Mouse (Mus musculus): ENCODE measurements at regions not wholly inside any gene's neighbourhood (a gene's known extent, or its start where the extent isn't known, plus 50 kb on each side); places are given as distances from the start of the nearest gene placed in this dataset.

DNA sequence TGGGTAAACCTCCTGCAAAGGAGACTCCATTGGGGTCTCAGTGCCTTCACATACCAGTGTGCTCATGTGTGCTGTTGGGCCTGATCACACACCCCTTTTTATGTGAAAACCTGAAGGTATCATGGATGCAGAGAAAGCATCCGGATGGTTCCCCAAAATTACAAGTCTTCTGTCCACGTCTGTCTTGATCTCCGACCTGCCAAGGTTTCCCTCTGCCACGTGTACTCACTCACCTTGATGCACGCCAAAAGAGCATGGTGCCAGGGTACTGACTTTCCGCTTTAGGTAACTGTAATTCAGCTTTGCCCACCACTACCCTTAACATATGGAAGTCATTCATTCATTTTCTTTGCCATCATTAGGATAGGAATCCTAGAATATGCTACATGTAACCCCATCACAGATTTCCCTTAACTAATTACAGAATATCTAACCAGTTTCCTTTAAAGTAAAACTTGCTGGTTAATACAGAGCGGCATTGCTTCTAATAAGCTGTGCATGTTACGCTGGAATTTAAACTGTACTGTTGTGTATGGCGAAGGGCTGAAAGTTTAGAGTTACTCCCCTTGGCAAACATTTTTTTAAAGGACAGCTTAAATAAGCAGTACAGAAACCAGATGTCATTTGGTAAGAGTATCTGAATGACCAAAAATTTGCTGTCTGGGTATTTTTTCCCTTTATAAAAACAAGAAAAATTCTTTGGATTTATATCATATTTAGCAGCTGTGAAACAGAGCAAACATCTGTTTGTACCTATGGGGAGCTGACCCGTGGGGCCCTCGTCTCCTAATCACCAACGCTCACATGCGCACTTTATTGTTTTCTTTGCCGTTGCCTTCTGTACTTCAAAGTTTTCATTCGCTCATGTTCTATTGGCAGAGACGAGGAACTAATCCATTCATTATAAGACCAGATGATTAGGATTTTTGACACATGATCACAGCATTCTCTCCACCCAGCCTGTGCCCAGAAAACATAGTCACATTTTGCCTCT, 131.4 kb upstream of the Gm15217 start:
- ATAC-seq (ENCODE audit: low FRiP score, low read depth) = no peak
- Histone ChIP-seq H3K36me3 (no peaks in the 10 kb centered on the region), H3K27me3 (no peaks in the 10 kb centered on the region), H3K27ac (replicated peaks) (no peak overlapping the region), H3K4me2 (replicated peaks) (no peak overlapping the region), H3K4me1 (no peaks in the 10 kb centered on the region), H3K9ac (replicated peaks) (no peak overlapping the region), H3K9me3 (no peaks in the 10 kb centered on the region), H3K4me3 (no peak overlapping the region)
- 71% methylated on average over 16 of the region's 16 CpGs for WGBS

DNA sequence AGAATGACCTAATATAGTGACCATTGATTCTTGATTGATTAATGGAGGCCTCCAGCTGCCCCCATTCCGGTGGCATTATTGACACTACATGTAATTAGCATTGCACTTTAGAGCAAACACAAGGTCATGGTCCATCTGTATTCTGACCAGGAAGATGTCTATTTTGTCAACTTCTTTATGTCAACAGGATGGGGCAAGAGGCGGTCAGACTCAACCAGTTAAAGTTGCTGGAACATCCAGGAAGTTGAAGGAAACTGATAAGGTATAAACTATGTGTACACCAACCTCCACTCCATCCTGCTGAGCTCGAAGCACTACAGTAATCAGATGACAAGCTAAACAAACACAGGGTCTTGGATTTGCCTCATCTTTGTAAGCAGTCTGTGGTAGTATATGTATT, 130.1 kb upstream of the Gm15217 start:
- Histone ChIP-seq H3K4me2 (replicated peaks) (no peak overlapping the region), H3K27ac (replicated peaks) (no peak overlapping the region), H3K4me1 (no peaks in the 10 kb centered on the region), H3K27me3 (no peaks in the 10 kb centered on the region), H3K4me3 (no peak overlapping the region), H3K9me3 (no peaks in the 10 kb centered on the region), H3K36me3 (no peaks in the 10 kb centered on the region), H3K9ac (replicated peaks) (no peak overlapping the region)
- WGBS = 77% methylated on average over 3 of the region's 3 CpGs
- ATAC-seq (ENCODE audit: low FRiP score, low read depth) = no peak

DNA sequence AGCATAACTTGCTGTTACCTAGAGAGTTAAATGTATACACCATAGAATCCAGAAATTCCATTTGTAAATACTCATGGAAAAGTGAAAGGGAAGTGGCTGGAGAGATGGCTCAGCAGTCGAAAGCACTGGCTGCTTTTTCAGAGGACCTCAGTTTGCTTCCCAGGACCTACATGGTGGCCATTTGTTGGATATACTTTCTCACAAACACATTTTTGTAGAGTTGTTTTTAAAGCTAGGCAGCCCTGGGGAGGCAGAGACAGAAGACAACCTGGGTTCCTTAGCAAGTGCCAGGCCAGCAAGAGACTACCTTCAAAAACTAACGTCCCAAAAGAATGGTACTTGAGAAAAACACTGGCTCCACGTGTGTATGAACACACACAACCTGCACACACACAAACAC, 124.0 kb upstream of the Gm15217 start:
- H3K27ac ChIP-seq (replicated peaks) = no peak overlapping the region
- H3K4me1 ChIP-seq = no peaks in the 10 kb centered on the region
- no peaks in the 10 kb centered on the region for H3K36me3 ChIP-seq
- H3K4me2 ChIP-seq (replicated peaks) = no peak overlapping the region
- no peak overlapping the region for H3K4me3 ChIP-seq
- no peak overlapping the region for H3K9ac ChIP-seq (replicated peaks)
- no peak for ATAC-seq (ENCODE audit: low FRiP score, low read depth)
- no peaks in the 10 kb centered on the region for H3K27me3 ChIP-seq
- H3K9me3 ChIP-seq = no peaks in the 10 kb centered on the region
- WGBS = 76% methylated on average over 3 of the region's 3 CpGs

DNA sequence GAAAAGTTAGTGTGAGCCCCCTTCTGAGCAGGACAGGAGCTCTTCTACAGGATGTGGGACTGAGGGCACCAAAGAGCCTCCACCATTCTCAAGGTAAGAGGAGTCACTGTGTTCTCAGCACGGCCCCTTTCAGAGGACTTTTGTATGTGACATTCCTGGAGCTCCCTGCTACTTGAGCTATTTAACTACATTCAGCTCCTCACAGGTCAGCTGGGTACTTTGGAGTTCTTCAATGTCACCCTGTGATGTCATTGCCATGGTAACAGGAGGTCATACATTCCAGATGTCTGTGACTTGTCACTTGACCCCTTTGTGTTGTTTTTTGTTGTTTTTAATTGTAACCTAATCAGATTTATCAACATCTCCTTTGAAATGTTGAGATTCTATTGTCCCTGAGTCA, 122.9 kb upstream of the Gm15217 start:
- Histone ChIP-seq H3K9me3 (no peaks in the 10 kb centered on the region), H3K36me3 (no peaks in the 10 kb centered on the region), H3K27me3 (no peaks in the 10 kb centered on the region), H3K4me1 (no peaks in the 10 kb centered on the region), H3K9ac (replicated peaks) (no peak overlapping the region), H3K4me3 (no peak overlapping the region), H3K27ac (replicated peaks) (no peak overlapping the region), H3K4me2 (replicated peaks) (no peak overlapping the region)
- 4% methylated on average over 1 of the region's 1 CpGs for WGBS
- no peak for ATAC-seq (ENCODE audit: low FRiP score, low read depth)

DNA sequence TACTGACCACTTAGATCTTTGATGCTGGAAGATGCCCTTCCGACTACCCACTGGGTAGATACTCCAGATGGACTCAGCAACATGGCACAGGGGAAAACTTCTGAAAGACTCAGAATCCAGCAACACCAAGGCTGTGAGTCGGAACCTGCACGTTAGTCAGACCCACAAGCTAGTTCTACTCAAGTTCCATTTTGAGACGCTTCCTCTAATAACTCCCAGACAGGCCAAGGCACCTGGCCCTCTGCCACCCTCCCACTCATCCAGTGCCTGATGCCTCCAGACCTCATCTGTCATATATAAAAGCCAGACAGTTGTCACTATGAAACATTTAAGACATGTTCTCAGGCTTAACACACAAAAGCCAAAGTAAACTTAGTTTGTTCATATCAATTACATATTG, 121.9 kb upstream of the Gm15217 start:
- no peak for ATAC-seq (ENCODE audit: low FRiP score, low read depth)
- Histone ChIP-seq H3K36me3 (no peaks in the 10 kb centered on the region), H3K9me3 (no peaks in the 10 kb centered on the region), H3K9ac (replicated peaks) (no peak overlapping the region), H3K4me3 (no peak overlapping the region), H3K27ac (replicated peaks) (no peak overlapping the region), H3K4me2 (replicated peaks) (no peak overlapping the region), H3K4me1 (no peaks in the 10 kb centered on the region), H3K27me3 (no peaks in the 10 kb centered on the region)
- 89% methylated on average over 4 of the region's 4 CpGs for WGBS

DNA sequence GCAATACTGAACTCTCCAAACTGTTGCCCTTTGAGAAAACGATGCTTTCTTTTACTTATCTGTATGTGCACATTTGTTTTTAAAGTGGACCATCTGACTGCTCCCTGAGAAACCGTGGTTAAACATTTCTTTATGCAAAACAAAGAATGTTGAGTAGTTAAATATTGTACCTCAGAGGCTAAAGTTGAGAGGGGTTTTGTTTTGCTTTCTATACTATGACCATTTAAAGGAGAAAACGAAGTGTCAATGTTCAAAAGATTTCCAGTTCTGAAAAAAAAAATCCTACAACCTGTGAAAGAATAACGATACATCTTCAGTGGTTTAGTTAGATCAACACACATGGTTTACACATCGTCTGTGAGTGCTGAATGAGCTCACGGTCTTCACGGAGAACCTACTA, 120.7 kb upstream of the Gm15217 start:
- Histone ChIP-seq H3K9ac (replicated peaks) (no peak overlapping the region), H3K4me1 (no peaks in the 10 kb centered on the region), H3K9me3 (no peaks in the 10 kb centered on the region), H3K4me2 (replicated peaks) (no peak overlapping the region), H3K27me3 (no peaks in the 10 kb centered on the region), H3K36me3 (no peaks in the 10 kb centered on the region), H3K4me3 (no peak overlapping the region), H3K27ac (replicated peaks) (no peak overlapping the region)
- ATAC-seq (ENCODE audit: low FRiP score, low read depth) = no peak
- WGBS = 82% methylated on average over 7 of the region's 7 CpGs

DNA sequence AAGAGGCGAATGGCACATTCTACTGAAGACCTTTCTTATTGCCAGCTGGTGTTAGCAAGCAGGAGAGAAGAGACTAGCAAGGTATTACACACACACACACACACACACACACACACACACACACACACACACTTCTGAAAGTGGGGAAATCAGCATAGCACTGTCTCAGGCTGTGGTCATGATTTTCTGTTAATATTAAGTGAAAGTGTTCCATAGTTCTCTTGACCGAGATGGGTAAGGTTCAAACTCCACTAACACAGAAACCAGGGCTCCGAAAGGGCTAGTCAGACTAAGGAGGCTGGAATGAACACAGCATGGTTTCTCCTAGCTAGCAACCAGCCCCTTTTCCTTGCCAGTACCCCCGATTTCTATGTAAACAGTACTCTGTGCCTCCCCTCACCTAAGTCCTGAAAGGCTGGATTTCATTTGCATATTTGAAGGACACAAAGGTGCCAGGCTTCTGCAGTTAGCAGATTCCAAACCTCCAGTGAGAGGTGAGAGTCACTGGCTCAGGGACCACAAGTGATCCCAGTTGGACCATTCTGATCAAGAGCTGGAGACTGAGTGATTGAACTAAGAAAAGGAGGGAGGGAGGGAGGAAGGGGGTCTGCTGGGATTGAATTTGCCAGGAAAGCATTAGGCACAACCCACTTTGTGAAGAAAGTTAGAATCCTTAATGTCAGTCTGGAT, 118.8 kb upstream of the Gm15217 start:
- no peak overlapping the region for H3K9ac ChIP-seq (replicated peaks)
- no peak overlapping the region for H3K4me3 ChIP-seq
- H3K27ac ChIP-seq (replicated peaks) = no peak overlapping the region
- no peaks in the 10 kb centered on the region for H3K36me3 ChIP-seq
- H3K4me2 ChIP-seq (replicated peaks) = no peak overlapping the region
- H3K27me3 ChIP-seq = no peaks in the 10 kb centered on the region
- 73% methylated on average over 4 of the region's 4 CpGs for WGBS
- no peaks in the 10 kb centered on the region for H3K4me1 ChIP-seq
- ATAC-seq (ENCODE audit: low FRiP score, low read depth) = no peak
- no peaks in the 10 kb centered on the region for H3K9me3 ChIP-seq

DNA sequence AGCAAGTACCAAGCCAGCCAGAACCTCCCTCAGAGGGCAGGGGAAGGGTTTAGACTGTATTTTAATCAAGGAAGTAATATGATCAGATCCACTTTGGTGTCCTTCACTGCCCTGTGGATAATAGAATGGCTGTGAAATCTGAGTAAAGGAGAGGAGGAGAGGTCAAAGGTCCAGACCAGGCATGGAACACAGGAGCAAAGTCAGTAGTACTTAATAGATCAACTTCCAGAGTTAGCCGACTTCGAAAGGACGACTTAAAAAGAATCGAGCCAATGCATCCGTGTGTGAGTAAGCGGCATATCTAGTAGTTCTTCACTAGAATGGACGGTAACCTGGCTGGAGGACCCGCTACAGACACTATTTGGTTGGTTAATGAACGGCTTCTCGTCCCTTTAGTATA, 103.8 kb upstream of the Gm15217 start:
- Histone ChIP-seq H3K27me3 (no peaks in the 10 kb centered on the region), H3K4me1 (no peaks in the 10 kb centered on the region), H3K36me3 (no peaks in the 10 kb centered on the region), H3K27ac (replicated peaks) (no peak overlapping the region), H3K9me3 (no peaks in the 10 kb centered on the region), H3K4me2 (replicated peaks) (no peak overlapping the region), H3K4me3 (no peak overlapping the region), H3K9ac (replicated peaks) (no peak overlapping the region)
- no peak for ATAC-seq (ENCODE audit: low FRiP score, low read depth)
- 93% methylated on average over 10 of the region's 10 CpGs for WGBS

DNA sequence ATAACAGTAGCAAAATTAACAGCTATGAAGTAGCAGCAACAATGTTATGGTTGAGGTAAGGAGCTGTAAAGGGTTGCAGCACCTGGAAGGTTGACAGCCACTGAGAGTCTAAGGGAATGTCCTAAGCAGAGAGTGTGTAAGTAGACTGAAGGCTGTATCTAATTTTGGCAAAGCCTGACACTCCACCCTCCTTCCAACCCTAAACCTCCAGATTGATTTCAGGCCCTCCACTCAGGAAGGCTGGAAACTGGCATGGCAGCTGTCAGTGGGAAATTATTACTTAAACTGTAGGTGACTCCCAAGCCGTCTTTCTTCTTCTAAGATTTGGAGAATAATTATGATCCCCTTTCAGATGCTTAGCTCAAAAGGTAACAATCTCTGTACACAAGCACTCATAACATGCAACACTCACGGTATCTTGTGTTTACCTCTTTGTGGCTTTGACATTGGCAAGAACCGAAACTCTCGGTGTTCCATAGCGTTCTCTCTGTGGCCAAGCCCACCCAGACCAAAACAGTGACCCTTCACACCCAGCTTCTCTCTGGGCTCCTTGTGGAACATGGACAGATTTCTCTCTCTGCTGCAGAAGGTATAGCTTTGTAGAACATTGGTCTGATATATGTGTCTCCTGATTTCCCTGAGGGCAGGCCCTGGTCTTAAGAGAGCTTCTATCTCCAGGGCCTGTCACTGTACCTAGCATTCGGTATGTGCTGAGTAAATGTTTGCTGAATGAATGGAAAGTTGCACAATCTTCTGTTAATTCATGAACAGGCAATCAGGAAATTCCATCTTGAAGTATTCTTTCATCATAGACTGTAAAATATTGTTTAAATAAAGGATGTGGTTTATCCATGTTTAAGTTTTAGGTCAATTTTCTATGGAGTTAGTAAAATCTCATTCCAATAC, 102.0 kb upstream of the Gm15217 start:
- Histone ChIP-seq H3K4me1 (no peaks in the 10 kb centered on the region), H3K9me3 (no peaks in the 10 kb centered on the region), H3K4me3 (no peak overlapping the region), H3K36me3 (no peaks in the 10 kb centered on the region), H3K27me3 (no peaks in the 10 kb centered on the region), H3K9ac (replicated peaks) (no peak overlapping the region), H3K27ac (replicated peaks) (no peak overlapping the region), H3K4me2 (replicated peaks) (no peak overlapping the region)
- WGBS = 96% methylated on average over 6 of the region's 6 CpGs
- no peak for ATAC-seq (ENCODE audit: low FRiP score, low read depth)

DNA sequence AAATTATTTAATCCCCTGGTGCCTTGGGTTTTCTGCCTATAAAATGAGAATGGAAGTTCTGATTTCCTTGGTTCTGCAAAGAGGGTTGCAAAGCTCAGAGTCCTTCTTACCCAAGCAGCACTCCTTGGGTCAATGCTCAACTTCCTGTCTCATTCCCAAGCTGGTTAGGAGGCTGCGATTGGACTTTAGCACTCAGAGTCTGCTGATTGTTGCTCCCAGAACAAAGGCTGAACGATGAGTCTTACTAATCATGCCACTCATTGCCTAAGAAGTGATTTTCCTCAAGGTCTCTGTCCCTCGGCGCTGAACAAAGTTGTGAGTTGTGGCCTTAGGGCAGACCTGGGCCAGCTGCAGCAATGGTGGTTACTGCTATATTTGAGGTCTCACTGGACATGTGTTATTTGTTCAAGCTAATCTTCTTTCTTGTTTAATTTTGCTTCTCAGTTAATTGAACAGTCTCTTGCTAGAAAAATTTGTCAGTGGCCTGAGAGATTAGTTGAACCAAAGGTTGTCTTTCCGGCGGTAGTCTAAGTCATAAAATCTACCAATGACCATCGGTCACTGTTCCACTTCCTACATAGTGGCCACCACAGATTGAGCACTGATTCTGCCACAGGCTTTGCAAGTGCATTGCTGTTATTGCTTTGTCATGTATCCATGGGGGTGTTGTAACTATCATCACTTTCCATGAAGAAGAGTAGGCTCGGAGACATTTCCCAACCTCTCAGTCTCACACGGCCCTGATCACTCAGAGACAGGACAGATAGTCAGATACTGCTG, 101.2 kb upstream of the Gm15217 start:
- Histone ChIP-seq H3K27me3 (no peaks in the 10 kb centered on the region), H3K4me1 (no peaks in the 10 kb centered on the region), H3K36me3 (no peaks in the 10 kb centered on the region), H3K9me3 (no peaks in the 10 kb centered on the region), H3K9ac (replicated peaks) (no peak overlapping the region), H3K27ac (replicated peaks) (no peak overlapping the region), H3K4me3 (no peak overlapping the region), H3K4me2 (replicated peaks) (no peak overlapping the region)
- no peak for ATAC-seq (ENCODE audit: low FRiP score, low read depth)
- 88% methylated on average over 9 of the region's 9 CpGs for WGBS

DNA sequence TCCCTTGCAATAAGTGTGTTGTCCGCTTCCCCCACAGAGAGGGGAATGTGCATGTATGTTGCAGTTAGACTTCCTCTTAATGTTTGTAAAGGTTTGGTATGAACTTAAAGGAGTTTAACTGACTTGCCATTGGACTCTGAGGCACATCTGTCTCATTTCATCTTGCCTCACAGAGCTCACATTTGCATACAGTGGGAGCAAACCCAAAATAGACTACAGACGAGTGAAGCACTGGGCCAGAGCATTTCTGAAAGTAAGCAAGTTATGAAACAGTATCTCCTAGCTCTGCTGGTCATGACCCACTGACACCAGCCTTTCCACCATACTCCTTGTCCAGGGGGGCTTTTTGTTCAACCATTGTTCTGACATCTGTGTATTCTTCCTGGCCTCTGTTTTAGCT, 86.8 kb upstream of the Gm15217 start:
- Histone ChIP-seq H3K27me3 (no peaks in the 10 kb centered on the region), H3K4me2 (replicated peaks) (no peak overlapping the region), H3K4me1 (no peaks in the 10 kb centered on the region), H3K9ac (replicated peaks) (no peak overlapping the region), H3K27ac (replicated peaks) (no peak overlapping the region), H3K36me3 (no peaks in the 10 kb centered on the region), H3K9me3 (peaks cover 2% of the 10 kb centered on the region; the same call in 1 of the 2 replicates), H3K4me3 (no peak overlapping the region)
- no peak for ATAC-seq (ENCODE audit: low FRiP score, low read depth)
- 78% methylated on average over 2 of the region's 2 CpGs for WGBS
